Mouse (Mus musculus): ENCODE data around the gene Iqgap1. TPM values are rescaled to one million over a fixed set of nuclear protein-coding genes. Genes with fewer than 3 reads are reported as not detected.

Iqgap1 gene
- polyA plus RNA-seq, 1 experiment from 2014 or later = 35.6 TPM

- Histone ChIP-seq H3K4me3 (no peak overlapping the region), H3K4me2 (no peak overlapping the region), H3K9me3 (replicated peaks) (no peaks in the 10 kb centered on the region), H3K36me3 (peaks cover 51% of the 10 kb centered on the region), H3K27ac (no peak overlapping the region), H3K27me3 (no peaks in the 10 kb centered on the region), H3K4me1 (replicated peaks) (no peaks in the 10 kb centered on the region), H3K9ac (no peak overlapping the region)
- WGBS = 79% methylated on average over 8 of the region's 8 CpGs
- no peak for ATAC-seq (replicated peaks; ENCODE audit: insufficient number of reproducible peaks, insufficient read depth, low FRiP score, low read depth)
Measured at GRCm38 (mm10) chr7:80711496-80711895, 114.3 kb downstream of the Iqgap1 start.

GRCm38 (mm10) chr7:80710333-80710732 is 115.4 kb downstream of the Iqgap1 start:
- WGBS = 87% methylated on average over 7 of the region's 7 CpGs
- H3K4me2 ChIP-seq = no peak overlapping the region
- H3K4me3 ChIP-seq = no peak overlapping the region
- H3K9ac ChIP-seq = no peak overlapping the region
- no peaks in the 10 kb centered on the region for H3K4me1 ChIP-seq (replicated peaks)
- peaks cover 39% of the 10 kb centered on the region for H3K36me3 ChIP-seq
- H3K27ac ChIP-seq = no peak overlapping the region
- H3K9me3 ChIP-seq (replicated peaks) = no peaks in the 10 kb centered on the region
- ATAC-seq (replicated peaks; ENCODE audit: insufficient number of reproducible peaks, insufficient read depth, low FRiP score, low read depth) = no peak
- H3K27me3 ChIP-seq = no peaks in the 10 kb centered on the region

GRCm38 (mm10) chr7:80704066-80704465 is 121.7 kb downstream of the Iqgap1 start:
- no peak overlapping the region for H3K4me2 ChIP-seq
- H3K9ac ChIP-seq = no peak overlapping the region
- no peaks in the 10 kb centered on the region for H3K36me3 ChIP-seq
- no peak overlapping the region for H3K4me3 ChIP-seq
- H3K4me1 ChIP-seq (replicated peaks) = no peaks in the 10 kb centered on the region
- H3K27me3 ChIP-seq = no peaks in the 10 kb centered on the region
- no peak overlapping the region for H3K27ac ChIP-seq
- no peaks in the 10 kb centered on the region for H3K9me3 ChIP-seq (replicated peaks)
- WGBS = 81% methylated on average over 4 of the region's 4 CpGs
- no peak for ATAC-seq (replicated peaks; ENCODE audit: insufficient number of reproducible peaks, insufficient read depth, low FRiP score, low read depth)

- 57% methylated on average over 6 of the region's 6 CpGs for WGBS
- H3K4me1 ChIP-seq (replicated peaks) = no peaks in the 10 kb centered on the region
- H3K9ac ChIP-seq = no peak overlapping the region
- H3K27ac ChIP-seq = no peak overlapping the region
- H3K27me3 ChIP-seq = no peaks in the 10 kb centered on the region
- H3K36me3 ChIP-seq = no peaks in the 10 kb centered on the region
- H3K4me3 ChIP-seq = no peak overlapping the region
- ATAC-seq (replicated peaks; ENCODE audit: insufficient number of reproducible peaks, insufficient read depth, low FRiP score, low read depth) = no peak
- no peaks in the 10 kb centered on the region for H3K9me3 ChIP-seq (replicated peaks)
- no peak overlapping the region for H3K4me2 ChIP-seq
Measured at GRCm38 (mm10) chr7:80702510-80702909, 123.3 kb downstream of the Iqgap1 start.

GRCm38 (mm10) chr7:80699709-80700108 is 126.1 kb downstream of the Iqgap1 start:
- WGBS = 56% methylated on average over 8 of the region's 8 CpGs
- no peaks in the 10 kb centered on the region for H3K27me3 ChIP-seq
- no peak overlapping the region for H3K4me3 ChIP-seq
- H3K4me2 ChIP-seq = no peak overlapping the region
- no peaks in the 10 kb centered on the region for H3K9me3 ChIP-seq (replicated peaks)
- ATAC-seq (replicated peaks; ENCODE audit: insufficient number of reproducible peaks, insufficient read depth, low FRiP score, low read depth) = no peak
- H3K9ac ChIP-seq = no peak overlapping the region
- no peak overlapping the region for H3K27ac ChIP-seq
- H3K4me1 ChIP-seq (replicated peaks) = no peaks in the 10 kb centered on the region
- no peaks in the 10 kb centered on the region for H3K36me3 ChIP-seq

GRCm38 (mm10) chr7:80698940-80699339 is 126.8 kb downstream of the Iqgap1 start:
- H3K27ac ChIP-seq = no peak overlapping the region
- no peak overlapping the region for H3K9ac ChIP-seq
- no peaks in the 10 kb centered on the region for H3K4me1 ChIP-seq (replicated peaks)
- no peak for ATAC-seq (replicated peaks; ENCODE audit: insufficient number of reproducible peaks, insufficient read depth, low FRiP score, low read depth)
- no peaks in the 10 kb centered on the region for H3K9me3 ChIP-seq (replicated peaks)
- H3K36me3 ChIP-seq = no peaks in the 10 kb centered on the region
- H3K4me3 ChIP-seq = no peak overlapping the region
- 63% methylated on average over 3 of the region's 3 CpGs for WGBS
- no peaks in the 10 kb centered on the region for H3K27me3 ChIP-seq
- no peak overlapping the region for H3K4me2 ChIP-seq

- H3K27me3 ChIP-seq = no peaks in the 10 kb centered on the region
- 77% methylated on average over 5 of the region's 5 CpGs for WGBS
Measured at GRCm38 (mm10) chr7:80697859-80698258, 127.9 kb downstream of the Iqgap1 start.

GRCm38 (mm10) chr7:80696903-80697302 is 128.9 kb downstream of the Iqgap1 start:
- H3K27ac ChIP-seq = no peak overlapping the region

More at GRCm38 (mm10) chr7:80697859-80698258, 127.9 kb downstream of the Iqgap1 start:
- H3K4me1 ChIP-seq (replicated peaks) = no peaks in the 10 kb centered on the region
- H3K36me3 ChIP-seq = no peaks in the 10 kb centered on the region
- no peak overlapping the region for H3K9ac ChIP-seq
- no peak overlapping the region for H3K27ac ChIP-seq
- no peak overlapping the region for H3K4me2 ChIP-seq
- H3K9me3 ChIP-seq (replicated peaks) = no peaks in the 10 kb centered on the region
- ATAC-seq (replicated peaks; ENCODE audit: insufficient number of reproducible peaks, insufficient read depth, low FRiP score, low read depth) = no peak
- H3K4me3 ChIP-seq = no peak overlapping the region

GRCm38 (mm10) chr7:80696334-80696733 is 129.4 kb downstream of the Iqgap1 start:
- H3K4me2 ChIP-seq = no peak overlapping the region

More at GRCm38 (mm10) chr7:80696903-80697302, 128.9 kb downstream of the Iqgap1 start:
- H3K27me3 ChIP-seq = no peaks in the 10 kb centered on the region
- whole genome bisulfite sequencing = 34% methylated on average over 4 of the region's 4 CpGs
- H3K4me3 ChIP-seq = no peak overlapping the region
- no peaks in the 10 kb centered on the region for H3K36me3 ChIP-seq
- no peak overlapping the region for H3K4me2 ChIP-seq
- no peak for ATAC-seq (replicated peaks; ENCODE audit: insufficient number of reproducible peaks, insufficient read depth, low FRiP score, low read depth)
- H3K9me3 ChIP-seq (replicated peaks) = no peaks in the 10 kb centered on the region
- no peak overlapping the region for H3K9ac ChIP-seq
- H3K4me1 ChIP-seq (replicated peaks) = no peaks in the 10 kb centered on the region

GRCm38 (mm10) chr7:80692472-80692871 is 133.3 kb downstream of the Iqgap1 start:
- Histone ChIP-seq H3K27ac (no peak overlapping the region), H3K27me3 (no peaks in the 10 kb centered on the region), H3K4me1 (replicated peaks) (peaks cover 10% of the 10 kb centered on the region), H3K4me2 (no peak overlapping the region), H3K9ac (no peak overlapping the region), H3K36me3 (no peaks in the 10 kb centered on the region), H3K9me3 (replicated peaks) (no peaks in the 10 kb centered on the region), H3K4me3 (no peak overlapping the region)
- 90% methylated on average over 9 of the region's 9 CpGs for WGBS
- ATAC-seq (replicated peaks; ENCODE audit: insufficient number of reproducible peaks, insufficient read depth, low FRiP score, low read depth) = no peak

More at GRCm38 (mm10) chr7:80696334-80696733, 129.4 kb downstream of the Iqgap1 start:
- H3K4me3 ChIP-seq = no peak overlapping the region
- H3K4me1 ChIP-seq (replicated peaks) = no peaks in the 10 kb centered on the region
- WGBS = 39% methylated on average over 1 of the region's 1 CpGs
- H3K27me3 ChIP-seq = no peaks in the 10 kb centered on the region
- H3K27ac ChIP-seq = no peak overlapping the region
- H3K9me3 ChIP-seq (replicated peaks) = no peaks in the 10 kb centered on the region
- no peaks in the 10 kb centered on the region for H3K36me3 ChIP-seq
- ATAC-seq (replicated peaks; ENCODE audit: insufficient number of reproducible peaks, insufficient read depth, low FRiP score, low read depth) = no peak
- no peak overlapping the region for H3K9ac ChIP-seq

- WGBS = 68% methylated on average over 6 of the region's 6 CpGs
- H3K27me3 ChIP-seq = no peaks in the 10 kb centered on the region
- ATAC-seq (replicated peaks; ENCODE audit: insufficient number of reproducible peaks, insufficient read depth, low FRiP score, low read depth) = no peak
Measured at GRCm38 (mm10) chr7:80691131-80691530, 134.6 kb downstream of the Iqgap1 start.

GRCm38 (mm10) chr7:80689221-80689591 is 136.6 kb downstream of the Iqgap1 start:
- peak overlapping the region; percentile 99 for H3K27ac ChIP-seq
- 27% methylated on average over 10 of the region's 10 CpGs for WGBS

More at GRCm38 (mm10) chr7:80691131-80691530, 134.6 kb downstream of the Iqgap1 start:
- no peaks in the 10 kb centered on the region for H3K9me3 ChIP-seq (replicated peaks)
- no peak overlapping the region for H3K4me3 ChIP-seq
- H3K36me3 ChIP-seq = no peaks in the 10 kb centered on the region
- H3K4me1 ChIP-seq (replicated peaks) = peaks cover 19% of the 10 kb centered on the region
- H3K4me2 ChIP-seq = no peak overlapping the region
- H3K27ac ChIP-seq = no peak overlapping the region
- H3K9ac ChIP-seq = no peak overlapping the region

More at GRCm38 (mm10) chr7:80689221-80689591, 136.6 kb downstream of the Iqgap1 start:
- no peaks in the 10 kb centered on the region for H3K36me3 ChIP-seq
- no peaks in the 10 kb centered on the region for H3K9me3 ChIP-seq (replicated peaks)
- peak overlapping the region; percentile 92 for H3K9ac ChIP-seq
- no peaks in the 10 kb centered on the region for H3K27me3 ChIP-seq
- H3K4me3 ChIP-seq = peak overlapping the region; percentile 93
- no peak for ATAC-seq (replicated peaks; ENCODE audit: insufficient number of reproducible peaks, insufficient read depth, low FRiP score, low read depth)
- H3K4me2 ChIP-seq = peak overlapping the region; percentile 91
- peaks cover 27% of the 10 kb centered on the region for H3K4me1 ChIP-seq (replicated peaks)

Measured in heart, embryonic 15.5 days (tissue).